Mouse (Mus musculus) lung, adult 2 months (tissue): ENCODE results near the gene Dnah9.

Source experiments
- CTCF ChIP-seq: fragments of 200-500 bp; IDR thresholded peaks from 2 replicates; pipeline ENCODE4 v1.5.1; 2011; ENCODE audit warnings: mild to moderate bottlenecking, low read length, control low read depth; ENCODE audit not compliant: insufficient read depth
- POLR2A ChIP-seq: fragments of 200-500 bp; IDR thresholded peaks from 2 replicates; pipeline ENCODE4 v1.6.1; 2011; ENCODE audit warnings: low read depth, mild to moderate bottlenecking, control low read depth, low read length, borderline replicate concordance; ENCODE audit errors: extremely low read depth

DNA sequence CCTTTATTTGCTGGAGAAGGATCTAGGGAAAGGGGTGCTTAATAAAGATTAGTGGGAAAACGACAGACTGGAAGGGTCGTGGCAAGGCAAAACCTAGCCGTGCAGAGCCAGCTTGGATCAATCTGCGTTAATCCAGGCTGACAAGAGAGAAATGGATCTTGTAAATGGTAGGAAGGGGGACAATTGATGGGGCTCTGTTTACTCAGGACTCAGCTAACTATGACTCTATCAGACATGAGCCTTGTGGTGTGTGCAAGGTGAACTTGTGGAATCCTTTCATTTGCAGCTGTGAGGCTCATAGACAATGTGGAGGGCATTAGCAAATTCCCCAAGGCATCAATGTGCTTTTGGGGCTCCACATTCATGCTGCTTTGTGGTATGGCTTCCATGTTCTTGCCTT, 306.9 kb downstream of the Dnah9 start:
- TF ChIP-seq CTCF (no peak), POLR2A (no peak)
